In the genomic region with DNA sequence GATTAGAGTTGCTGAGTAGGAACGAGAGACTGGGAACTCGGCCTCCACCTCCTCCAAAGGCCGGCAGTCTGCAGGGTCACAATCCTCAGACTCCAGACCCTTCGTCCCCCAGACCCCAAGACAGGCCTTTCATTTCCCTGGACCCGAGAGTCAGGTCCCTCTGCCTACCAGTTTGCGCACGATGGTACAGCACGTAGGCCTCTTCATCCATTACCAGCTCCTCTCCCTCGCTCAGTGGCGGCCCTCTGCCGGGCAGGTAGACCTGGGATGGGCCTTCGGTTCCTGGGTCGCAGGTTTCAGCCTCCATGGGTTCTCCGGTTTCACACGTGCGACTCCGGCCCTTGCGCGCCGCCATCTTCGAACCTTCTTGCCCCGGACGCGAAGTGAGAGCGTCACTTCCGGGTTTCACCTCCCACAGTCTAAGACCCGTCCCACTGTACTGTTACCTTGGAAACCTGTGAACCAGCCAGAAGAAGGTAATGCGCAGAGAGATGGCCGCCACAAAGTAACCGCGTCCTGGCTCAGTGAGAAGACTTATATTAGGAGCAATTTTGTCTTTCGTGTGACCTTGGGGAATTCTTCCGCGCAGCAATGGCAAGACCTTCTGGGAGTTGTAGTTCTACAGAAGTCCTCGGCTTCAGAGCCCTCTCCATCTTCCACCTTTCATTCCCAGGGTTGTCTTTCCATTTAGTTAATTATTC, we compare ENCODE assay signal across 8 mouse cellular contexts. TPM values are rescaled to one million over a fixed set of nuclear protein-coding genes. Genes with fewer than 3 reads are reported as not detected.
A peak's percentile ranks its signal among the peaks of the same experiment; 100 is the strongest.
DNase-seq lines count a peak whose midpoint lies in the region; ATAC-seq and TF ChIP-seq lines count a peak whose summit lies in the region.

Gene Grwd1, minus strand, starts transcription at position 518 of the 701 bp plus-strand sequence.

- no peak for TF ChIP-seq EP300 in CH12.LX (IDR thresholded peaks at IDR 0.05; ENCODE audit: low read length)

- H3K27ac ChIP-seq in CH12.LX (ENCODE audit: insufficient read depth, low read depth), result no peak within 1 kb of the TSS; the same call in 1 of the 2 replicates
- no peak within 1 kb of the TSS for H3K27ac ChIP-seq in forebrain, embryonic 11.5 days (ENCODE audit: low read depth, low read length)
- H3K27ac ChIP-seq in heart, embryonic 16.5 days (ENCODE audit: low read length), result peak within 1 kb of the TSS; percentile 83
- H3K27ac ChIP-seq in liver, embryonic 15.5 days (replicated peaks), result no peak within 1 kb of the TSS
- H3K27ac ChIP-seq in neural tube, embryonic 12.5 days, result 0 out of 2 replicates have a peak within 1 kb of the TSS, but pooled peaks have one; percentile 17

- no peak for TF ChIP-seq CTCF in CH12.LX (conservative IDR thresholded peaks at IDR 0.05 in 1 of 2, IDR thresholded peaks at IDR 0.05 in 1 of 2; ENCODE audit: low read depth in 2 of 2, low read length in 2 of 2)

- H3K4me2 ChIP-seq in CH12.LX (ENCODE audit: insufficient read depth, low read depth, poor library complexity, severe bottlenecking), result peak within 1 kb of the TSS; percentile 87
- H3K4me2 ChIP-seq in forebrain, embryonic 11.5 days (ENCODE audit: low read depth, low read length, severe bottlenecking), result peak within 1 kb of the TSS; percentile 87
- H3K4me2 ChIP-seq in heart, embryonic 16.5 days (ENCODE audit: low read depth, low read length), result peak within 1 kb of the TSS; percentile 95
- peak within 1 kb of the TSS; percentile 83 for H3K4me2 ChIP-seq in liver, embryonic 15.5 days
- H3K4me2 ChIP-seq in neural tube, embryonic 12.5 days (replicated peaks), result peak within 1 kb of the TSS; percentile 84

- peak within 1 kb of the TSS; percentile 87 to 100 (median 100) for H3K4me3 ChIP-seq in CH12.LX (replicated peaks in 1 of 3; ENCODE audit: low read depth in 2 of 3, low read length in 2 of 3, poor library complexity in 1 of 3)
- peak within 1 kb of the TSS; percentile 79 for H3K4me3 ChIP-seq in forebrain, embryonic 11.5 days (ENCODE audit: low read depth, low read length)
- H3K4me3 ChIP-seq in heart, embryonic 16.5 days (ENCODE audit: low read length), result peak within 1 kb of the TSS; percentile 99
- peak within 1 kb of the TSS; percentile 79 for H3K4me3 ChIP-seq in liver, embryonic 15.5 days (replicated peaks)
- peak within 1 kb of the TSS; percentile 81 for H3K4me3 ChIP-seq in neural tube, embryonic 12.5 days

- H3K27me3 ChIP-seq in CH12.LX (replicated peaks), result no peaks in the 10 kb centered on the region
- peaks cover 42% of the 10 kb centered on the region for H3K27me3 ChIP-seq in forebrain, embryonic 11.5 days (ENCODE audit: control insufficient read depth, insufficient read depth, low read length)
- H3K27me3 ChIP-seq in heart, embryonic 16.5 days (ENCODE audit: control insufficient read depth, insufficient read depth, low read length), result peaks cover 44% of the 10 kb centered on the region
- H3K27me3 ChIP-seq in liver, embryonic 15.5 days, result peaks cover 49% of the 10 kb centered on the region
- peaks cover 44% of the 10 kb centered on the region for H3K27me3 ChIP-seq in neural tube, embryonic 12.5 days (replicated peaks)

- in situ Hi-C loops in CH12.LX (cut with MboI; ENCODE audit: low pct_ligation_motif_present, low pct_unique_long_range_greater_than_20kb, low sequenced_read_pairs), result no loop called here

- H3K36me3 ChIP-seq in CH12.LX (replicated peaks in 1 of 2; ENCODE audit: control insufficient read depth in 1 of 2, insufficient read depth in 1 of 2, low read length in 1 of 2), result peaks cover 39 to 44% of the 10 kb centered on the region in 2 experiments
- H3K36me3 ChIP-seq in forebrain, embryonic 11.5 days (ENCODE audit: control insufficient read depth, insufficient read depth, low read length), result peaks cover 18% of the 10 kb centered on the region
- H3K36me3 ChIP-seq in heart, embryonic 16.5 days (ENCODE audit: control insufficient read depth, insufficient read depth), result peaks cover 30% of the 10 kb centered on the region
- peaks cover 31% of the 10 kb centered on the region for H3K36me3 ChIP-seq in liver, embryonic 15.5 days (replicated peaks)
- H3K36me3 ChIP-seq in neural tube, embryonic 12.5 days, result peaks cover 32% of the 10 kb centered on the region

- TF ChIP-seq POLR2A in CH12.LX (IDR thresholded peaks at IDR 0.05; ENCODE audit: low read depth, low read length), result peak; percentile 91

- ATAC-seq in forebrain, embryonic 11.5 days (replicated peaks; ENCODE audit: low FRiP score), result peak; percentile 90
- ATAC-seq in heart, embryonic 16.5 days (replicated peaks; ENCODE audit: extremely low read depth, insufficient read depth, low FRiP score), result peak; percentile 78
- peak; percentile 72 for ATAC-seq in liver, embryonic 15.5 days (ENCODE audit: insufficient read depth)
- peak; percentile 89 for ATAC-seq in neural tube, embryonic 12.5 days (ENCODE audit: low FRiP score, low read depth)

- no peak for TF ChIP-seq RAD21 in CH12.LX (IDR thresholded peaks at IDR 0.05; ENCODE audit: low read depth, low read length)

- H3K79me2 ChIP-seq in CH12.LX (replicated peaks; ENCODE audit: control insufficient read depth, extremely low read depth, insufficient read depth, poor library complexity, severe bottlenecking), result peaks cover 19% of the 10 kb centered on the region

- dilution Hi-C loops in CH12.LX (cut with MboI; ENCODE audit: extremely low pct_ligation_motif_present, extremely low pct_unique_long_range_greater_than_20kb, low sequenced_read_pairs), result no loop called here

- peak; percentile 98 for DNase-seq in CH12.LX (ENCODE audit: extremely low read depth)
- peak; percentile 84 for DNase-seq in c-Kit-positive CD71-negative TER-119-negative erythroid progenitor cells, embryonic 14.5 days (ENCODE audit: low read depth)
- DNase-seq in forebrain, embryonic 11.5 days (ENCODE audit: low spot score), result peak; percentile 92
- DNase-seq in kidney, postnatal 36 days, result peak; percentile 91 to 92
- DNase-seq in telencephalon, adult 2 months (ENCODE audit: low read depth, low spot score), result peak; percentile 92

- peaks cover 19% of the 10 kb centered on the region for H3K9me3 ChIP-seq in CH12.LX (replicated peaks; ENCODE audit: low read length)
- H3K9me3 ChIP-seq in forebrain, embryonic 11.5 days (ENCODE audit: control insufficient read depth, low read length), result no peaks in the 10 kb centered on the region
- H3K9me3 ChIP-seq in heart, embryonic 16.5 days (replicated peaks; ENCODE audit: control insufficient read depth, low read length), result no peaks in the 10 kb centered on the region
- no peaks in the 10 kb centered on the region for H3K9me3 ChIP-seq in liver, embryonic 15.5 days (replicated peaks)
- no peaks in the 10 kb centered on the region for H3K9me3 ChIP-seq in neural tube, embryonic 12.5 days

- H3K9ac ChIP-seq in CH12.LX (ENCODE audit: insufficient read depth, low read depth), result peak within 1 kb of the TSS; percentile 66
- peak within 1 kb of the TSS; percentile 68 for H3K9ac ChIP-seq in forebrain, embryonic 11.5 days (ENCODE audit: low read length)
- peak within 1 kb of the TSS; percentile 85 for H3K9ac ChIP-seq in heart, embryonic 16.5 days (ENCODE audit: low read length)
- peak within 1 kb of the TSS; percentile 58 for H3K9ac ChIP-seq in liver, embryonic 15.5 days
- peak within 1 kb of the TSS; percentile 56 for H3K9ac ChIP-seq in neural tube, embryonic 12.5 days

- WGBS in forebrain, embryonic 11.5 days, result under 1% methylated on average over 35 of the region's 35 CpGs
- 0% methylated on average over 35 of the region's 35 CpGs for WGBS in heart, embryonic 16.5 days
- WGBS in liver, embryonic 15.5 days (ENCODE audit: insufficient replicate concordance), result under 1% methylated on average over 35 of the region's 35 CpGs
- under 1% methylated on average over 35 of the region's 35 CpGs for WGBS in neural tube, embryonic 12.5 days

- H3K4me1 ChIP-seq in CH12.LX (ENCODE audit: control insufficient read depth in 1 of 2, insufficient read depth in 2 of 2), result peaks cover 12 to 49% of the 10 kb centered on the region in 2 experiments
- peaks cover 14% of the 10 kb centered on the region for H3K4me1 ChIP-seq in forebrain, embryonic 11.5 days (replicated peaks; ENCODE audit: control insufficient read depth, insufficient read depth, low read length)
- peaks cover 17% of the 10 kb centered on the region for H3K4me1 ChIP-seq in heart, embryonic 16.5 days (ENCODE audit: control insufficient read depth, insufficient read depth, low read length)
- H3K4me1 ChIP-seq in liver, embryonic 15.5 days (replicated peaks), result peaks cover 39% of the 10 kb centered on the region
- peaks cover 27% of the 10 kb centered on the region for H3K4me1 ChIP-seq in neural tube, embryonic 12.5 days

TF ChIP-seq in CH12.LX, 34 proteins besides CTCF, POLR2A, EP300 and RAD21 (continues in another document):
- TF ChIP-seq ZNF384 (IDR thresholded peaks at IDR 0.05; ENCODE audit: low read depth, low read length) (no peak), CHD1 (IDR thresholded peaks at IDR 0.05; ENCODE audit: low read depth, low read length) (no peak), E2F4 (IDR thresholded peaks at IDR 0.05; ENCODE audit: insufficient replicate concordance, low read depth, low read length) (no peak), GABPA (IDR thresholded peaks at IDR 0.05; ENCODE audit: insufficient replicate concordance, low read depth, low read length) (no peak), MEF2A (IDR thresholded peaks at IDR 0.05; ENCODE audit: borderline replicate concordance, low read depth, low read length) (peak; percentile 16; the same call in 1 of the 2 replicates), HCFC1 (IDR thresholded peaks at IDR 0.05; ENCODE audit: low read depth, low read length) (peak; percentile 93), JUN (IDR thresholded peaks at IDR 0.05; ENCODE audit: insufficient read depth, low read depth, low read length) (no peak), NELFE (IDR thresholded peaks at IDR 0.05; ENCODE audit: low read depth, low read length) (peak; percentile 68), ELF1 (IDR thresholded peaks at IDR 0.05; ENCODE audit: low read depth, low read length) (peak; percentile 93), MXI1 (IDR thresholded peaks at IDR 0.05; ENCODE audit: low read depth, low read length) (peak; percentile 100), NRF1 (IDR thresholded peaks at IDR 0.05; ENCODE audit: low read depth, low read length) (peak; percentile 68), IRF4 (IDR thresholded peaks at IDR 0.05; ENCODE audit: low read depth, low read length) (peak; percentile 63), SMC3 (IDR thresholded peaks at IDR 0.05; ENCODE audit: low read depth, low read length) (no peak), MYC (IDR thresholded peaks at IDR 0.05; ENCODE audit: low read depth, low read length) (peak; percentile 97), ZC3H11A (IDR thresholded peaks at IDR 0.05; ENCODE audit: low read depth, low read length) (no peak)

RNA-seq across cellular contexts. Expression of gene Grwd1, which starts in this region (rescaled TPM):
- total RNA-seq in CH12.LX (2012; rRNA removed) (83.0 and 128 TPM in 2 replicates), CH12.LX (2014; rRNA removed) (88.1 and 98.5 TPM in 2 replicates)
- 108 and 115 TPM in 2 replicates for polyA plus RNA-seq in CH12.LX (2012; ENCODE audit: insufficient read length, low read depth)
- polyA plus RNA-seq in forebrain, embryonic 11.5 days (2014; fragmentation: Nextera tagmentation; extraction: Ambion mirVana), result 84.8 and 88.2 TPM in 2 replicates
- 38.1 and 40.2 TPM in 2 replicates for polyA plus RNA-seq in heart, embryonic 16.5 days (2015; fragmentation: Nextera tagmentation; extraction: Ambion mirVana)
- polyA plus RNA-seq in liver, embryonic 15.5 days (2015; fragmentation: Nextera tagmentation; extraction: Ambion mirVana), result 24.7 and 25.3 TPM in 2 replicates
- polyA plus RNA-seq in neural tube, embryonic 12.5 days (2016; fragmentation: Nextera tagmentation; extraction: Ambion mirVana), result 48.3 and 50.7 TPM in 2 replicates

Comparison
In these comparisons a context has a peak if more than half of its experiments do, and no peak if none do; other contexts are left out.
1. H3K27ac ChIP-seq: peak in heart, embryonic 16.5 days (single experiment) and neural tube, embryonic 12.5 days (single experiment); none in CH12.LX (single experiment), forebrain, embryonic 11.5 days (single experiment) and liver, embryonic 15.5 days (single experiment).
2. Peak in every context shown above with its lines, with median percentiles within 50 percentile points of each other: DNase-seq, H3K4me2 ChIP-seq, H3K4me3 ChIP-seq, H3K9ac ChIP-seq and ATAC-seq.